Mouse (Mus musculus): ENCODE data around the gene Cyth2. TPM values are rescaled to one million over a fixed set of nuclear protein-coding genes. Genes with fewer than 3 reads are reported as not detected.

The Cyth2 gene
- 10 to 100 TPM; 91.1 to 95.1 TPM for total RNA-seq (2021)

DNA sequence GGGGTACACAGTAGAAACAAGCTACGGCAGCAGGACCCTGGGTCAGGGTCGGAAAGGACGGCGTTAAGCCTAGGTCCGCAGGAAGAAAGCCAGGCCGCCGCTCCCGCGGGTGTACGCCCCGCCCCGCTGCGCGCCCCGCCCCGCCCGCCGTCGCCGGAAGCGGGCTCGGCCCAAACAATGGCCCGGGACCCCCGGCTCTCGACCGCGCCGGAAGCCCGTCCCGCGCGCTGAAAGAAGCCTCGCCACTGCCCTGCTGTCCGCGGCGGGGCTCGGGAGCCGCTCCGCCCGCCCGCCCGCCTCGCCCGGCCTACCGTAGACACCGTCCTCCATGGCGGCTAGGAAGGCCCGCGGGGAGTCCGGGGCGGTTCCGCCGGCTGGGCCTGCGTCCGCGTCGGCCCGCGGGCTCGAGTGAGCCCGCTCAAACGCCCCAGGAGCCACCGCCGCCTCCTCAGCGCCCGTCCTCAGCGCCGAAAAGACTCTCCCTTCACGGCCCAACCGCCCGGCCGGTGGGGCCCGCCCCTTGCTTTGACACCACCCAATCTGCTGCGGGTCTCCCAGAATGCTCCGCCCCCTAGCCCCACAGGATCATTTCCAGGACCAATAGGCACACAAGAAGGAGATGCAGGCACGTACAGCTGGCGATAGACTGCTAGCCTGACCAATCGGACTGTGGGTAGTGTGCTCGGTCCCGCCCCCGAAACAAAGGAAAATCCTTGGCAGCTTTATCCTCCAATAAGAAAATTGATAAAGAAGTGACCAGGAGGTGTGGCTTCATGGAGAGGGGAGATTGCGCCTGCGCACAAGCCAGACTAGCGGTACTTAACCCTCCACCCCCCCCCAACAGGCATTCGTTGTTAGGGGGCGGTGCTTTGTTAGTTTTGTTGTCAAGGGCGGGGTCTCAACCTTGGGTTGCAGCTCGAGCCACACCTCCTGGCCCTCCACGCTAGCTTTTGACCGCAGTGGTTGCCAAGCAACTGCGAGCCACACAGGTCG is at the start of gene Cyth2:
Gene Cyth2, minus strand, starts transcription at position 795 of the 993 bp plus-strand sequence.
- DNase-seq, result peak; percentile 99 to 100
- intact Hi-C loops (cut with DNase I), result no loop called here

- DNase-seq, result no peak
- intact Hi-C loops (cut with DNase I), result no loop called here
Observed at GRCm38 (mm10) chr7:45862804-45863203, 48.4 kb upstream of the Cyth2 start.

GRCm38 (mm10) chr7:45859008-45859407 is 44.6 kb upstream of the Cyth2 start:
- no peak for DNase-seq

GRCm38 (mm10) chr7:45856950-45857901 is 42.8 kb upstream of the Cyth2 start:
- intact Hi-C loops (cut with DNase I), result no loop called here
- DNase-seq, result no peak

More at GRCm38 (mm10) chr7:45859008-45859407, 44.6 kb upstream of the Cyth2 start:
- intact Hi-C loops (cut with DNase I), result no loop called here

DNA sequence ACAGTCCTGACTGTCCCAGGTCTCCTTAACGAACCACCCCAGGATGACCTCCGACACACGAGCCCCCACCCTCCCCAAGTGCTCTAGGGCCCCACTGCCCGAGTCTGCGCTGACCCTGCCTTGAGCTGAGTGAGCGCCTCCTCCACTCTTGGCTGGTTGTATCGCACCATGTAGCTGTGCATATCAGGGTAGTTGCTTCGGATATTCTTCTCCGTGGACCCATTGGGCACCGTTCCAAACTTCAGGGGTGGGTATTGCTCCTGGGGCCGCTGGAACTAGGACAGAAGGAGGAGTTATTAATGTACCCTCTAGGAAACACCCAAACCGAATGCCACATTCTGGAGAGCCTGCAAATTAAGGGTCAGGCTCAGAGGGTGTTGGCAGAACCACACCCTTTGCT is 38.7 kb upstream of the Cyth2 start:
- intact Hi-C loops (cut with DNase I), result no loop called here
- DNase-seq, result no peak

DNA sequence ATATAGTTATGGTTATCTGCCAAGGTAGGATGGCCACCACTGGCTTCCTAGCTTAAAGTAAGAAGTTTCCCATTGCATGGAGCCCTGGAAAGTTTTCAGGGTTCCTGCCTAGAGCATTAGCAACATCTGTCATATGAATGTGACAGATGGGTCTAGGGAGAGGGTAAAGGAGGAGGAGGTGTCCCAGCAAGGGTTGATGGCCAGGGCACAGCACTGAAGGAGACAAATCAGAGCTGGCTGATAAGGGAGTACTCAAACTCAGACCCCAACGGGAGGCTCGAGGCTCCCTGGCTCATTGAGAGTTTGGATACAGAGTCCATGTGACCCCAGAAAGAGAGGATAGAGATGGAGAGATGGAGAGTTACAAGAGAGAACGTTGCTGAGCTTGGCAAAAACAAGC is 36.3 kb upstream of the Cyth2 start:
- intact Hi-C loops (cut with DNase I), result no loop called here
- DNase-seq, result no peak

- no peak for DNase-seq
- intact Hi-C loops (cut with DNase I), result no loop called here
Observed at GRCm38 (mm10) chr7:45848447-45849027, 34.2 kb upstream of the Cyth2 start.

DNA sequence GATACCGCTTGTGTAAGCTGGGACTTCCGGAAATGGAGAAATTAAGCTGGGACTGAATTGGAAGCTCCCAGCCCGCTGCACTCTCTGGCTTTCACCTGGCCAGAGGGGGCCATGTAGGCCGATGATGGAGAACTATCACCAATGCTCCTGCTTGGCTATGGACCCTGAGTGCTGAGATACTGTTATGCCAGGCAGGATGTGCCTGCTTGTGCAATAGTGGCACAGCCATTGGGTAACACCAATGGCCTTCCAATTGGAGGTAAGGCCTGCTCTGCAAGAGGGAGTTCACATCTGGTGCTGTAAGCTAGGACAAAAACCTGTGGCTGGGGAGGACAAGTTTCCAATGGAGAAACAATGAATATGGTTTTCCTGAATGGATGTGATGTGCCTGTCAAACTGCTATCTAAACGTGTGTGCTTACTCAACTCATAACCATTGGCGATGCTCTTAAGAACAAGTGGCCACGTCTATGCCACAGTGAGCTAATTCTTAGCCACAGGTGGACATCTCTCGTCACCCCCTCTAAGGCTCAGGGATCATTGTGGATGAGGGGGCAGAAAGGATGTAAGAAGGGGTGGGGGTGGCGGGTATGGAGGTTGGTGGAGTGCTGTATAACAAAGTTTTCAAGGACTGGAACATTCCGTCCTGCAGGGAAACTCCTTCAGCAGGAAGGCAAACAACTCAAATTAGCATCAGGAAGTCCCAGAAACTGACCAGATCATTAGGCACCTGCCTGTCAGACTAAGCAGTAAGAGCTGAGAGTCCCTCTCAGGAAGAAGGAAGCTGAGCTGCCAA is 28.8 kb upstream of the Cyth2 start:
- intact Hi-C loops (cut with DNase I), result no loop called here
- DNase-seq, result no peak

GRCm38 (mm10) chr7:45833924-45834323 is 19.5 kb upstream of the Cyth2 start:
- intact Hi-C loops (cut with DNase I), result no loop called here
- DNase-seq, result no peak

DNA sequence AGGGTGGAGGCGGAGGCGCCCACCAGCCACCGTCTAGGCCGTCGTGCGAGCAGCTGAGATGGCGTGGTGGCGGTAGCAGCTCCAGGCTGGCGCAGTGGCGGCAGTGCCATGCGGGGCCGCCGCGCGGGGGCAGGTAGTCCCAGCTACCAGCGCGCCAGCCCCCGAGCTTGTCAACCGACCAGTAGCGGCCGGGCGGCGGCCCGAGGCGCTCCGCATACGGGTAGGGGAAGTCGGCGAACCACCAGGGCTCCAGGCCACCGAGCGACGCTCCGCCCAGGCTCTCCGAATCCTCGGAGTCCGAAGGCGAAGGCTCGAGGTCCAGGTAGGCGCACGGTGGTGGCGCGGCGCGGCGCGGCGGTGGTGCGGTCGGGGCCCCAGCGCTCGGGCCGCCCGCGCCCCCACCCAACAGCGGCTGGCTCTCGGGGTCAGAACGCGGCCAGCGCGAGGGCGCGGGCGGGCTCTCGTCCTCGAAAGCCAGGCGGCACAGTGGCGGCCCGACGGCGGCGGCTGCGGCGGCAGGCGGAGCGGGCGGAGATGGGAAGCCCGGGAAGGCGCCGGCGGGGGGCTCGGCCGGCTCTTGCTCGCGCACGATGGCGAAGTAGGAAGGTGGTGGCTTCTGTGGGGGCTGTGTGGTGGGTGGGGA is 18.9 kb upstream of the Cyth2 start:
- no peak for DNase-seq
- intact Hi-C loops (cut with DNase I), result no loop called here

DNA sequence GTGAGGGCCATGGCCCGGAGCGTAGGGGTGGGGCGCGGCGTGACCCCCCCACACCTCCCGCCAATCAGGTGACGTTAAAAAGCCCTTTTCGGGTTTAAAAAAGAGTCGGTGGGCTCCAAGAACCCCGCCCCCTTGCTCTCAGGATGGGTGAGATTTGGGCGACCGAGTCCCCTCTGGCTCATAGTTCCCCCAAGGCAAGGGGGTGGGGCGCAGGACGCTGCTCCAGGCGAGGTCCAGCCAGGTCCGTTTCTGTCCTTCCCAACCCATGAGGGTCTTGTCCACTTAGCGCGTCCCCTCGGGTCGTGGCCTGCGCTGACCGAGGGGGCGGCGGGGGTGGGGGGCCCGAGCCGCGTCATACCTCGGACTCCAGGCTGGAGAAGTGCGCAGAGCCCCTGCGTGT is 18.0 kb upstream of the Cyth2 start:
- intact Hi-C loops (cut with DNase I), result no loop called here
- DNase-seq, result no peak

DNA sequence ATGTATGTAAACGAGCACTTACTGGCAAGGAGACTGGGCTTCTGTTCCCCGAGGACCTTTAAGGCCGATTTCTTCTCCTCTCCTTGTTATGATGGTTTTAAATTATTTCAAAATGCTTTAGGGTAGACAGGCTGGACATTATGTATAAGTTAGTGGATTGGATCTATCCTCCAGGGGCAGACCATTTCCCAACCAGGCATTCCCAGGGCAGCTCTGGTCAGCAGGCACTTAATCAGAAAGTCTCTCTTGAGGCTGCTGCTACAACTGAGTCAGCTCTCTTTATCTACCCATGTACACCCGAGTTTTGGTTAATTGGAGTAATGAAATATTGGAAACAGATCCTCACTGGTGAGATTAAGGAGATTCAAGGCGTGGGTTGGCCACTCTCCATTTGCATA is 16.7 kb upstream of the Cyth2 start:
- intact Hi-C loops (cut with DNase I), result loop anchor here (2.0 kb wide), 1 partner anchor 34 kb away; no protein-coding TSS in a partner anchor

DNA sequence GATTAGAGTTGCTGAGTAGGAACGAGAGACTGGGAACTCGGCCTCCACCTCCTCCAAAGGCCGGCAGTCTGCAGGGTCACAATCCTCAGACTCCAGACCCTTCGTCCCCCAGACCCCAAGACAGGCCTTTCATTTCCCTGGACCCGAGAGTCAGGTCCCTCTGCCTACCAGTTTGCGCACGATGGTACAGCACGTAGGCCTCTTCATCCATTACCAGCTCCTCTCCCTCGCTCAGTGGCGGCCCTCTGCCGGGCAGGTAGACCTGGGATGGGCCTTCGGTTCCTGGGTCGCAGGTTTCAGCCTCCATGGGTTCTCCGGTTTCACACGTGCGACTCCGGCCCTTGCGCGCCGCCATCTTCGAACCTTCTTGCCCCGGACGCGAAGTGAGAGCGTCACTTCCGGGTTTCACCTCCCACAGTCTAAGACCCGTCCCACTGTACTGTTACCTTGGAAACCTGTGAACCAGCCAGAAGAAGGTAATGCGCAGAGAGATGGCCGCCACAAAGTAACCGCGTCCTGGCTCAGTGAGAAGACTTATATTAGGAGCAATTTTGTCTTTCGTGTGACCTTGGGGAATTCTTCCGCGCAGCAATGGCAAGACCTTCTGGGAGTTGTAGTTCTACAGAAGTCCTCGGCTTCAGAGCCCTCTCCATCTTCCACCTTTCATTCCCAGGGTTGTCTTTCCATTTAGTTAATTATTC is 16.2 kb upstream of the Cyth2 start, which contains the start of gene Grwd1:
Gene Grwd1, minus strand, starts transcription at position 518 of the 701 bp plus-strand sequence.
- intact Hi-C loops (cut with DNase I), result loop anchor here (2.0 kb wide), 1 partner anchor 34 kb away; no protein-coding TSS in a partner anchor
- peak; percentile 90 to 93 for DNase-seq

More for the DNA sequence above, 16.7 kb upstream of the Cyth2 start:
- DNase-seq, result no peak

GRCm38 (mm10) chr7:45826631-45827030 is 12.2 kb upstream of the Cyth2 start:
- intact Hi-C loops (cut with DNase I), result no loop called here
- DNase-seq, result no peak

GRCm38 (mm10) chr7:45824598-45824997 is 10.2 kb upstream of the Cyth2 start, which contains the start of gene Kcnj14:
Gene Kcnj14, minus strand, starts transcription at chr7:45824782.
- DNase-seq, result no peak

GRCm38 (mm10) chr7:45820913-45821312 is 6.5 kb upstream of the Cyth2 start:
- intact Hi-C loops (cut with DNase I), result no loop called here
- no peak for DNase-seq

More at GRCm38 (mm10) chr7:45824598-45824997, 10.2 kb upstream of the Cyth2 start, which contains the start of gene Kcnj14:
- intact Hi-C loops (cut with DNase I), result no loop called here

DNA sequence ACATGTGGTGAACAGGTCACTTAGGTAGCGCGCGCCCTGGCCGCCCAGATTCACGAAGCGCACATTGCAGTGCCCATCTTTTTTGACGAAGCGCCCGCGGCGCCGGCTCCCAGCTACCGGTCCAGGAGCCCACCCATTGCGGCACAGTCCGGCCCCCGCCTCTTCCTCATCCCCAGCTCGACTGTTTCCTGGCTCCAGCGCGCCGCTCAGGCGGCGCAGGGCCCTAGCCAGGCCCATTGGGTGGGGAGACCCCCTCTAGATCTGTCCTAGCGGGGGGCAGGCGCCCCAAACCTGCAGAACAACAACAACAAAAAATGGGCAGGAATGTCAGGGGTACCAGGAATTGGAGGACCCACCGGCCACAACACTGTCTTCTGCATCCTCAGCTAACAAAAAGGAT is 5.5 kb upstream of the Cyth2 start:
- no peak for DNase-seq
- intact Hi-C loops (cut with DNase I), result no loop called here

DNA sequence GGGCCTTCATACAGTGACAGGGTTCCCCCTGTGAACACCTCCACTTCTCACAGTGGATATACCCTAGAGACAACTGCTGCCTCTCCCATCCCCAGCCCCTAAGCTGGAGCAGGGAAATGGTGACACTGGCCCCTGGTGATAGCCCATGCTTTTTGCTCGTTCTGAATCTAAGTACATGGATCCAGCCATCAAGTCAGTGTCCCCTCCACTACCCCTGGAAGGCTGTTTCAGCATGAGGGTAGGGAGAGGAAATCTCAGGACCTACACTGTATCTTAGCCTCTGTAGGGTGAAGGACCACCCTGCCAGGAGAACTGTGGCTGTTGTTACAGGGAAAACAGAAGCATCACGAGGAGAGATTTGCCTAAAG is 1.6 kb upstream of the Cyth2 start:
- intact Hi-C loops (cut with DNase I), result no loop called here

More for the DNA sequence above, 1.6 kb upstream of the Cyth2 start:
- DNase-seq, result no peak
